Mouse (Mus musculus): ENCODE measurements around the gene Cabp4.

DNA sequence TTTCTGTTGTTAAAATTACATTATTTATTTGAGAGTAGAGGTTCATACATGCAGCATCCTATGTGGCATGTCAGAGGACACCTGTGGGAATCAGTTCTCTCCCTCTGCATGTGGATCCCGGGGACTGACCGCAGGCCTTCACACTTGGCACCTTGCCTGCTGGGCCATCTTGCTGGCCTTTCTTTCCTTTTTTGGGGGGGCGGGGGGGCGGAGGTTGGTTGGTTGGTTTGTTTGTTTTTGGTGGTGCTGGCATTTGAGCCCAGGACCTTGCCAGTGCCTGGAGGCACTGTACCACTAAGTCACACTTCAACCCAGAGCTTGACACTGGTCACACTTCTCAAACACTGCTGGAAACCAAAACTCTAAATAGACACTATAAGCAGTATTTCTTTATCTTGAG lies 9.5 kb downstream of the Cabp4 start:
- TF ChIP-seq POLR2A (IDR thresholded peaks at IDR 0.05; ENCODE audit: borderline replicate concordance, control insufficient read depth, low read depth, low read length), result no peak
- no peak for TF ChIP-seq CTCF (IDR thresholded peaks at IDR 0.05; ENCODE audit: control insufficient read depth, insufficient read depth, low read length)
